Mouse (Mus musculus) mature B cell (primary cell): Measurements from ENCODE around the gene Actn3.
"Not testable (repeated sequence)": the region's sequence is repeated elsewhere in the genome, so short reads cannot be mapped to it uniquely, and the experiment has no call there.

Experiments
- in situ Hi-C: fragments of 300-500 bp; cut with MboI; formaldehyde crosslinking; loops from 2 replicates; pipeline ENCODE4 v1.14.3; 2019

Gene Actn3

DNA sequence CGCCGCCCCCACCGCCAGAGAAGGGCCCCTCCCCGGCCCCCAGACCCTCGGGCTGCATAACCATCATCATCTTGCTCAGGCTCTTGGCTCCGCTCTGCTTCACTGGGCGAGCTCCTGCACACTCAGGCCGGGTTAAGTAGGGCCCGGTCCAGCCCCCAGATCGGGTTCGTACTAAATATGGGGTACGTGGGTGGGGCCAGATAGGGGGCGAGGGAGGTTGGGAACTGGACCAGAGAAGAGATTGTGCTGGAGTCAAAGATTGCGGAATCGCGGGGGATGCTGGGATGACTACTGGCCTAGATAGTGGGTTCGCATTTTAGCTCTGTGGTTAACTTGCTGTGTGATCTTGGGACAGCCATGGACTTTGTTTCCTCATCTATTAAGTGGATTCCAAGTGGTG lies at the start of gene Actn3:
Gene Actn3 (minus strand): TSS at position 125 of the 400 bp plus-strand sequence.
- in situ Hi-C loops: no loop called here

DNA sequence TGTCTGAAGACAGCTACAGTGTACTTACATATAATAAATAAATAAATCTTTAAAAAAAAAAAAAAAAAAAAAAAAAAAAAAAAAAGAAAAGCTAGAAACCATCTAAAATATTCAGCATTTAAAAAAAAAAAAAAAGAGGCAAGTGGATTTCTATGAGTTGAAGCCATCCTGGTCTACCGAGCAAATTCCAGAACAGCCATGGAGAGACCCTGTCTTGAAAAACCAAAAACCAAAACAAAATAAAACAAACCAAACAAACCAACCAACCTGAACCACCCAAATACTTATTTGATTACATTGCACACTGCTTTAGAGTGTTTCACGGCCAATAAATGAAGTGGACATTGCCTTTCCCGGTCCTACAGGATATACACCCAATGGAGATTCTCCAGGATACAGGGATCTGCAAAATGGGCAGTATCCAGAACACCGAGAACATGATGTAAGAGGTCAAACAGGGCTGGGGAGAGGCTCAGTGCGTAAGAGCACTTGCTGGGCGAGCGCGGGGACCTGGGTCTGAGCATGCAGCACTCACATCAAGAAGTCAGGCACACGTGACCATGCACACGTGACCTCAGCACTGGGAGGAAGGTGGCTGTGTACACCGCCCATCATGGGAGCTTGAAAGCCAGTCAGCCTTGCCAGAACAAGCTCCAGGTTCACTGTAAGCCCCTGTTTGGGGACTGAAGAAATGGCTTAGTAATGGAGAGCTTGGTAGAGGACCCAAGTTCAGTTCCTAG lies 47.6 kb upstream of the Actn3 start:
- in situ Hi-C loops: no loop called here

DNA sequence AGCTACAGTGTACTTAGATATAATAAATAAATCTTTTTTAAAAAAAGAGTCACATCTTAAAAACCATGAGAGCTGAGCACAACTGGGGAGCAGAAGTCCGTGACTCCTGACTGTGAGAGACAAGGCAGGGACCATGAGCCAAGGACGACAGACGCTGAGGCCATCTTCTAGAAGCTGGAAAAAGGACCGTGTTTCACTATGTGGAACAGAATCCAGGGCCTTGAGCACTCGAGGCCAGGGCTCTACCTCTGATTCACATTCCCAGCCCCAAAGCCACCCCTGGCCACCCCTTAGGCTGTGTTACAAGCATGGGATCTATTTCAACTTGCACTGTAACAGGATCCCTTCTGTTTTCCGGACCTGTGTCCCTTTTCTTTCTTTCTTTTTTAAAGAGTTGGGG lies 41.9 kb upstream of the Actn3 start:
- in situ Hi-C loops: no loop called here

DNA sequence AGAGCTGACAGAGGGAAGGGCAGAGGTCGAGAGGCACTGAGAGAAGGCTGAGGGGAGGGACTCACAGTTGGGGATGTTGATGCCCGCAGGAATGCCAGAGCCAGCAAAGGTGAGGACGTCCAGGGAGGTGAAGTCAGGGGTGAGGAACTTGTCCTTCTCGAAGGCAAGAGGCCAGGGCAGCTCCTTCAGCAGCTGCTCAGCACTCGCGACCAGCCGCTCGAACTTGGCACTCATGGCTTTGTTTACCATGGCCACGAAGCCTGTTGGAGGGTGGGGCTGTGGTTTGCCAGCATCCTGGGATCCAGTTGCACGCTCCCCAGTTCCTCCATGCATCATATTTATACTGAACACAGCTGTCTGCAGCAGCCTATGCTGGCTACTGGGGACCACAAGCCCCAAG lies 39.1 kb upstream of the Actn3 start:
- in situ Hi-C loops: no loop called here

DNA sequence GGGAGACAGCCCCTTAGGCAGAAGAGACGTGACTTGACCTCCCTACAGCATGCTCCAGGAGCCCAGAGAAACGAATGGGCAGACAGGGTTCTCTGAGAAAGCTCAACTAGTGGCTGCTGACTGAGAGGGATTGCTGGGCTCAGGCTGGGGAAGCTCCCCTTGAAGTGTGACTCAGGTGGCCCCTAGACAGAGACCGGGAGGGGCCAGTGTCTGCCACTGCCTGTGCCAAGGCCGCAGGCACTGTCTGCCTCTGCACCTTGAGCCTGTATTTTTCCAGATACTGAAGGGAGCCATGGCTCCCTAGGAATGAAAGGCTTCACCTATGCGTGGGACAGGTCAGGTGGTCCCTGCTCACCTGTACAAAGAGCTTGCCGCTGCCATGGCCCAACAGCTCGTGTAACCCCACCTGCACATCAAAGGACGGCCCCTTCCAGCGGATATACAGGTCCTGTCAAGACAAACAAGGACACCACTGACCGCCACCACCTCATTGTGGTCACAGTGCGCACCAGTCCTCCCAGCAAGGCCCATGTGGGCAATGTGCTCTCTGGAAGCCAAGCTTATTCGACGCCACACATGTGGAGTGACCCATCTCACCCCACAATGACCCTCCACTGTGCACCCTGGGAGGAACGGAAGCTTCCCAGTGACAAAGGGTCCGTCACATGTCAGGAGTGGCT lies 38.4 kb upstream of the Actn3 start:
- in situ Hi-C loops: no loop called here

DNA sequence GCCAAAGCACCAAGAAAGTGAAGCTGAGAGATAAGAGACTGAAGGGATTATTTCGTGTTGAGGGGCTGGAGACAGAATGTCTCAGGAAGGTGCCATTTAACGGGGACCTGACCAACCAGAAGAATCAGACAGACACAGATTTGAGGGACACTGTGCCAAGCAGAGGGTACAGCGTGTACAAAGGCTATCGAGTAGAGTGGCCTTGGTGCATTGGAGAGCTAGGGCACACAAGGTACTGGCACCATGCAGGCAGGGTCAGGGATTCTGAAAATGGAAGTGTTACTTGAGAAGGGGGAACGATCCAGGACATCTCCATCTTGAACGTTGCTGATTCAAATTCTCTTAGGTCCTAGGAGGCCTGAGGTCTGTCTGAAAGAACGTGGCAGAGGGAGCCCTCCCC lies 31.7 kb upstream of the Actn3 start:
- in situ Hi-C loops: no loop called here

DNA sequence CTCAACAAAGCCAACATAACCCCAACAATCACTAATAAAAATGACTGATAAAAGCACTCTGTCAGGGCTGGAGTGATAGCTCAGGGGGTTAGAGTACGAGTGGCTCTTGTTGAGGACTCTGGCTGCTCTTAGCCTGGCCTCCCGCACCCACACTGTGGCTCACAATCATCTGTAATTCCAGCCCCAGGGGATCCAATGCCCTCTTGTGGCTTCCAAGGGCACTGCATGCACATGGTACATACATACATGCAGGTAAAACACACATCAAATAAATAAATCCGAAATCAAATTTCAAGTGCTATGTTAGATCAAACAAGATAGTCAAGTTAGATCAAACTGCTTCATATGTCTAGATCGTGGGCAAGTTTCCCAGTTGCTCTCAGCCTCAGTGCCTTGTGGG lies 30.4 kb upstream of the Actn3 start:
- in situ Hi-C loops: no loop called here

DNA sequence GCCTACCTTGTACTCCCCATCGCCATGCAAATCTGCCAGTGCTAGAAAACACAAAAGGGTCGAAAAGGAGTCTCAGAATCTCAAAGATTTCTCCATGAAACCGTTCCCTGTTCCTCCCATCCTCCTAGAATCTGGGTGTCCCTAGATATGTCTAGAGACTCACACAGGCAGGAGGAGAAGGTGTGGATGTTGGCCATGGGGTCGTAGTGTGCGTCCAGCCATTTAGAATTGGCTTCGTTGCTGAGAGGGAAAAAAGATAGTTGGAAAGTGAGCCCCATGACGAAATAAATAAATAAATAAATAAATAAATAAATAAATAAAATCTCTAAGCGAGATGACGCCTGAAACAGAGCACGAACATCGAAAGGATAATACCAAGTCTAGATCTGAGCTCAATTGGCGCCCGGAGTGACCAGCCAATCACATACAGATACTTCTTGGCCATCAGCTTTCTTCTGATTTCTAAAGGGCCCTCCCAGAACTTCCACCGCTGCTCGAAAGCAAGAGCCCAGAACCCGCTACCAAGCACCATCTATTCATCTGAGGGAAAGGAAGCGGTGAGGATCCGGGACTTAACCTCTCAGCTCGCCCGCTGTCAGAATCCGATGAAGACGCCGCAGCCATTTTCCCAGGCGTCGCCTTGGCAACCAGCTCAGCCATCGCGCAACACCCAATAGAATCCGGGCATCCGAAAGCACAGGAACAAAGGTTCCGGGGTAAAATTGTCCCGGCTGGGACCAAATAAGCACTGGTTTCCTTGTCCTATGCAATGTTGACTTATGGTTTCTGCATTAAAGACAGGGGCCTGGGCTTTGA lies 28.5 kb upstream of the Actn3 start, which contains the start of gene Bbs1:
Gene Bbs1 (minus strand): TSS at position 650 of the 816 bp plus-strand sequence.
- in situ Hi-C loops: no loop called here

DNA sequence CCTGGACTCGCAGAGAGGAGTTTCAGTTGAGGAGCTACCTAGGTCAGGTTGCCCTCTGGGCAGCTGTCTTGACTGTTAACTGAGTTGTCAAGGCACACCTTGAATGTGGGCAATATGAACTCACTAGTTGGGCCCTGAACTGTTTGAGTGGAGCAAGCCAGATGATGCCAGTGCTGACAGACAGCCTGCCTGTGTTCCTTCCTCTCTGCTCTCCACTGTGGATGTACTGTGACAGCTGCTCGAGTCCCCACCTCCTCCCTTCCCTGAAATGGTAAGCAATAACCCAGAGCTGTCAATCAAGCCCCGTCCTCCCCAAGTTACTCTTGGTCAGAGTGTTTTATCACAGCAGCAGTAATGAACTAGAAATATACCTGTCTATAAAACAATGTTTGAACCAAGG lies 22.2 kb upstream of the Actn3 start:
- in situ Hi-C loops: no loop called here

DNA sequence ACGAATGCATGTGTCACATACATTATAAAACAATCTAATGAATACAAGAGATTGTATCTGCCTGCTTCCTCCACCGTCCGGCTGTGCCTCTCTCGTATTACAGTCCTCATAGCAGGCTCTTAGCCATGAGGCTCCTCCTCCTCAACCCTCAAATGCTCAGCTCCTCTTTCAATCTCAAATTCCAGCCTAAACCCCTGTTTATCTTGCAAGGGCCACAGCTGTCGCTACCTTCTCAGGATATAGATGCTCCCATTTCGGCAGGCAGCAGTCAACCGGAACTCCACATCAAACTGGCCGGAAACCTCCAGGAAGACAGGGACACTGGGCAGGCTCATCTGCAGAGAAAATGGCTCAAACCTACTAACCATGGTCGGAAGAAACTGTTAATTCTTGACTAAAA lies 21.3 kb upstream of the Actn3 start:
- in situ Hi-C loops: no loop called here

DNA sequence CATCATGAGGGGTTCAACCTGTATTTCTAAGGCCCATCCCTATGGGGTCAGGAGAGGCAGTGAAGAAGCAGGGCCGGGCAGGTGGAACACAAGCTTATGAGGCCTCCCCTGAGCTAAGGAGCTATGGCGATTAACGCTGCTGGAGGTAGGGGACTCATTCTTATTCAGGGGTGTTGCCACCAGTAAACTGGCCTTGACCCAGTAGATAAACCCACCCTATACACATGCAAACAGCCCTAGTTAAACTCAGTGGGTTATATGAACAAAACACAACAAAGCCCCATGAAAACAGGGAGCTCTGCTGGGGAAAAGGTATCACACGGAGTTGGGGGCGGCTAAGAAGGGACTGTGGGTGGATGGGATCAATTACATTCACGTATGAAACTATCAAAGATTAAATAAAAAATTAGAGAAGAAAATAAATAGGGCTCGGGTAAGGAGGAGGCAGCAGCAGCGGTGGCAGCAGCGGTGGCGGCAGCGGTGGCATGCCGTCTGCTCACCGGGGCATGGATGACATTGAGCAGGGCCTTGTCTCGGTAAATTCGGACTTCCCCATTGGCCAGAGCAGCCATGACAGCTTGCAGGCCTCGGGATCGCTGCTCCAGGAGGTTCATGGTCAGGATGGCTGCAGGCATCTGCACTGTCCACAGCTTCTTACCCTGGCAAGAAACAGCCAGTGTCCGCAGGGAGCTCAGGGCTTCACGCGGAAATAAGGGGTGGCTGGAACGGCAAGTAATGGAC lies 19.2 kb upstream of the Actn3 start:
- in situ Hi-C loops: no loop called here

DNA sequence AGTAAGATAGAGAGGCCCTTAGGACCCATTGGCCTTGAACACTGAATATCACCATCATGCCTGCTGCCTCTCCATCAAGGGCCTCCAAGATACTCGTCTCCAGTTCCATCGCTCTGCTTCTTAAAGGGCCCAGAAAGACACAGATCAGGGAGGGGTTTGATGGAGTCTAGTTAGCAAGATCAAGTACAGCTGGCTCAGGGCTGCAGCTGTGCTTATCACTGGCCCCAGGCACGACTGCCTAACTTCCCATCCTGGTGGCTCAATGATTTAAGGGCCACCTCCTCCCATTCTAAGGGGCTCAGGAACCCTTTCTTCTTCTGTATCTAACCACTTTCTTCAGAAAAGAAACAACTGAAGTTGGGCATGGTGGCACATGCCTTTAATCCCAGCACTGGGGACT lies 14.1 kb upstream of the Actn3 start:
- in situ Hi-C loops: no loop called here

DNA sequence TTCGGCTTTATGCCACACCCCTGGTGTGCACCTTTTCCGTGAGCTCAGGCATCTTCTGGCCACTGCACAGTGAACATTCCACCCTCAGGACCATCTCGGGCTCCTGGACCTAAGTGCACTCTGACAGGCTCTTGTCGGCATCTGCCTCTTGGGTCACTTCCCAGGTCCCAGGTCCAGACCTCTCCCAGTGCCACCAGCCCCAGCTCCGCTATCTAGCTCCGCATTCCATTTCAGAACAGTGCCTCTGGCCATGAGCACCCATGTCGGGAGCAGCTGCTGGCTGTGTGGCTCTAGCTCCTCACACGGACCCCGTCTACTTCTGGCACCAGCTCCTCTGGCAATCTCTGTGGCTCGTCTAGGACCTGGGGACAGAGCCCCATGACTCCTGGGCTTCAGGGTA lies 12.1 kb upstream of the Actn3 start:
- in situ Hi-C loops: no loop called here

DNA sequence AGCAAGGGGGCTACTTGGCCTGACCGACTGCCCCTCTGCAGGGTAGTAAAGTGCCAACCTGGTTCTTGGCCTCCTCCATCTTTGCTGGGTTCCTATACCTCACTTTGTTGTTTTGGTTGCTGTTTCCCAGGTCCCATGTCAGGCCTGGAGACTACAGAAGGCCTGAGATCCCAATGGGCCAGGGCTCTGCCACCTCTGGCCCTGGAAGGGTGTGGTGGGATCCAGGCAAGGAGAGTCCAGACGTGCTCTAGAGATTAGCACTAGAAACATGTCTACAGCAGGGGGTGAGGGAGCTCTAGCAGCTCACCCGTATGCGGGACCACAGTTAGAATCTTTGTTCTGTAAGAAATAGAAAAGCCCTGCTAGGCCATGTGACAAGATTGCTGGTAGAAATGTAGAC lies 6.3 kb upstream of the Actn3 start:
- in situ Hi-C loops: no loop called here

DNA sequence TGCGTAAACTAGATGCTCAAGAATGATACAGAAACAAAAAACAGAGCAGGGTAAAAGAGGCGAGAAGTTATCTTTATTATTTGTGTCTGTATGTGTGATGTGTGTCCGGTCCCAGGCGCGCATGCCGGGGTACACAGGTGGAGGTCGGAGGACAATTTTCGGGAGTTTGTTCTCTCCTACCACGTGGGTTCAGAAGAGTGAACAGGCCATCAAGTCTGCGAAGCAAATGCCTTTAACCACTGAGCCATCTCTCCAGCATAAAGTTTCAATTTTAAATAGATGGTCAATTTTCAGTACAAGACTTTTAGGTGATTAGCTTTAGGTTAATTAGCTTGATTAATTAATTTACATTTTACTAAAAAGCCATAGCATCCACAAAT lies 1.6 kb upstream of the Actn3 start:
- in situ Hi-C loops: no loop called here

DNA sequence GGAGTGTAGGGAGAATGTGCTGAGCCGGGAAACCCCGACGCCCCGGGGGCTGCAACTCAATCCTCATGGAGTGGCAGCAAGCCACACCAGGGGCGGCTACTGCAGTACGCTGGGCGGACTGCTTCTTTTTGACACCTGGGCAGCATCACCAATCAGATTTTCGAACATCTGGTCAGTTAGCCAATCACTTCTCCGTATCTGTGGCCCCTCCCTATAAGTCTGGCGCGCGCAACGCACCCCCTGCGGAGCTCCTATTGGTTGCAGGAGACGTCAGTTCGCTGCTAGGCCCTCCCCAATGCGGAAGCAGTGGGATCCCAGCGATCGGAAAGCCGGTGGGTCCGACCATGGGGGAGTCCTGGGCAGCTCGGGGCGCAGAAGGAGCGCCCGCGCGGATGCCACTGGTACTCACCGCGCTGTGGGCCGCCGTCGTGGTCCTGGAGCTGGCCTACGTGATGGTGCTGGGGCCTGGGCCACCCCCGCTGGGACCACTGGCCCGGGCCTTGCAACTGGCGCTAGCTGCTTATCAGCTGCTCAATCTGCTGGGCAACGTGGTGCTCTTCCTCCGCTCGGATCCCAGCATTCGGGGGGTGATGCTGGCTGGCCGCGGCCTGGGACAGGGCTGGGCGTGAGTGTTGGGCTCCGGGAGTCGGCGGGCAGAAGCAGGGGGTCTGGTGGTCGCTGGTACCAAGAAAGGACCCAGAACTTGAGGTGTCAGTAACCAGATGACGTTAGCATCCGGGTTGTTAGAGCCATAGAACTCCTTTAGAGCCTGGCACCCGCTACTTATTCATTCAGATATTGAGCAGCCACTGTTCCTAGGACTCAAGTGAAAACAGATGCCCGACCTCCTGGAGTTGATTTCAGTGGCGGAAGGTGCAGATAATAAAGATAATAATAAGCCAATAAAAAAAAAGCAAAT lies 955 bp upstream of the Actn3 start, which contains the start of gene Zdhhc24:
Gene Zdhhc24 (plus strand): TSS at position 264 of the 919 bp plus-strand sequence.
- in situ Hi-C loops: no loop called here

DNA sequence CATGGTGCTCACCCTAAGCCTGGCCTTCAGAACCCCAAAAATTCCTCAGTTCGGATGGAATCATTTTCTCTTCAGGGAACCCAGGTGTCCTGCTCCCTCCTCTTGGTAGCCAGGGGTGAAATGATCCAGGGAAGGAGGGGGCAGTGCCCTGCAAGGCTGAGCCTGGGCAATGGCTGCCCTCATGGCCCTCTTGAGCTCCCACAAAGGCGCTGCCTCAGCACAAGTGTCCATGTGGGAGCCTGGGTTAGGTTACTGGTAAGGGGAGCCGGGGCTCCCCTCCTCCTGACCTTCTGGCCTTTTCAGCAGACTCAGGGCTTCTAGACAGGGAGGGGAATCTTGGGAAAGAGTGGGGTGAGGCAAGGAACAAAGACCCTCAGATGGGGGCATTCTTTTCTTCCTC lies 954 bp downstream of the Actn3 start:
- in situ Hi-C loops: no loop called here

DNA sequence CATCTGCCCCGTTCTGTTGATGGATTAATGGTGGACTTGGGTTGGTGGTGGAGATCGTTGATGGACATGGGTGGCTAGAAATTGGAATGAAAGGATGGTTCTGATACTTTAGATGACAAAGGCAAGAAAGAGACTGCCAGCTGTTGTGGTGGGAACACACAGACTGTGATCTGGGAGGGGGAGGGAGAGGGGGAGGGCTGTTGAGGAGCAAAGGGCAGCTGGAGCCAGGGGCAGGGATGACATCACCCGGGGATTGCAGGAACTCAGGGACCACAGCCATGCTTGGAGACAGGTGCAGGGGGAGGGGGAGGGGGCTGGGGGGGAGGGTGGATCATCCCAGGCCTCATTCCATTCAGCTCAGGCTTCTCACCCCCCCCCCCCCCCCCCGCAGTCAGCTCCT lies 1.5 kb downstream of the Actn3 start:
- in situ Hi-C loops: no loop called here

DNA sequence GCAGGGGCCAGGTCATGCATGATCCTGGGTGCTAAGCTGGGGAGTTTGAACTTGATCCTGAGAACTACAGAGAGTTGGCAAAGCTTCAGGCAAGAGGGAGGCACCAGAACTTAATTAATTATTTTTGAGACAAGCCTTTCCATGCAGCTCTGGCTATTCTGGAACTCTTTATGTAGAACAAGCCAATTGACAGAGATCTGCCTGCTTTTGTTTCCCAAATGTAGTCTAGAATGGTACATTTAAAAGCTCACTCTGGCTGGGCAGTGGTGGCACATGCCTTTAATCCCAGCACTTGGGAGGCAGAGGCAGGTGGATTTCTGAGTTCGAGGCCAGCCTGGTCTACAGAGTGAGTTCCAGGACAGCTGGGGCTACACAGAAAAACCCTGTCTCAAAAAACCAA lies 3.1 kb downstream of the Actn3 start:
- in situ Hi-C loops: not testable (repeated sequence)

DNA sequence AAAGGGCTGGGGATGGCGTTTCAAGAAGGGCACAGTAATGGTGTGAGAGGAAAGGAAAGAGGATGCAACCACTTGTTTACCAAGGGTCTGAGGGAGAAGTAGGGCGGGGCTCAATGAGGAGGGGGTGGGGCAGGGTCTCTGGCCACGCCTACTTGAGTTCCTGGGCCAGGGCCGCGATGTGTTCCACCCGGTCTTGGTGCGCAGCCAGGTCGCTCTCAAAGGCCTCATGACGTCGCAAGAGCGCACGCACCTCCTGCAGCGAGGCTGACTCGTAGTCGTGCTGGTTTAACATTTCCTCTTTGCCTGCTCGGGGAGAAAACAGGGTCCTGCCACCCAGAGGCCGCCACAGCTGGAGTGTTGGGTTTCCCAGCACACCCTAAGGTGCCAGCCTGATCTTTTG lies 12.6 kb downstream of the Actn3 start:
- in situ Hi-C loops: no loop called here

DNA sequence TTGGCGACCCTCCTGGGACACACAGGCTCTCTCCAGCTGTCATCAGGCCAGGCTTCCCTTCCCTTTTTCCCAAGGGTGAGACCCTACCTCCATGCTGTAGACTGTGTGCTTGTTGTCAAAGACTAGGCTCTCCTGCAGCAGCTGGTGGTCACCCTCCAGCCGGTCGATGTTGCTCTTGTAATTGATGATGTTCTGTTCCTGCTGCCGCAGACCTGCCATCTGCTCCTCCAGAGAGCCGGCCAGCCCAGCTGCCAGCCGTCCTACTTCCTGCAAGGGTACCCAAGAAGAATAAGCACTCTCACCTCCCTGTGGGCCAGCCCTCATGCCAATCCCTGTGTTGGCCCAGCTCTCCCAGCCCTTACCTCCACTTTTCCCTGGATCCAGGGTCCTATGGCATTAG lies 14.7 kb downstream of the Actn3 start:
- in situ Hi-C loops: no loop called here
